Mouse (Mus musculus): ENCODE data around the gene Tspan32.

- TF ChIP-seq USF1 (IDR thresholded peaks at IDR 0.05; ENCODE audit: low read depth) (no peak), POLR2A (IDR thresholded peaks at IDR 0.05; ENCODE audit: insufficient read length, low read depth) (no peak), E2F4 (IDR thresholded peaks at IDR 0.05; ENCODE audit: insufficient read depth) (no peak), SRF (IDR thresholded peaks at IDR 0.05; ENCODE audit: control insufficient read depth, insufficient read length, low read depth) (no peak), CEBPB (IDR thresholded peaks at IDR 0.05; ENCODE audit: insufficient read depth, poor library complexity, severe bottlenecking) (no peak), POLR2AphosphoS2 (IDR thresholded peaks at IDR 0.05; ENCODE audit: insufficient read length, low read depth) (no peak), MAX (IDR thresholded peaks at IDR 0.05; ENCODE audit: low read depth) (no peak), TCF12 (IDR thresholded peaks at IDR 0.05; ENCODE audit: insufficient read depth, poor library complexity, severe bottlenecking) (no peak), MYOG (IDR thresholded peaks at IDR 0.05; ENCODE audit: control insufficient read depth in 1 of 3, insufficient read depth in 1 of 3, insufficient read length in 2 of 3, low read depth in 2 of 3) (no peak), MYOD1 (IDR thresholded peaks at IDR 0.05; ENCODE audit: control insufficient read depth in 1 of 3, insufficient read length in 2 of 3, low read depth in 2 of 3) (no peak), TCF3 (IDR thresholded peaks at IDR 0.05; ENCODE audit: insufficient read length, low read depth) (no peak), REST (IDR thresholded peaks at IDR 0.05; ENCODE audit: insufficient read depth, insufficient read length) (no peak)
Measured at GRCm38 (mm10) chr7:143037306-143037705, 32.5 kb downstream of the Tspan32 start.
